Mouse (Mus musculus) cortical plate, adult 2 months (tissue): ENCODE data around the gene Actl11. TPM values are rescaled to one million over a fixed set of nuclear protein-coding genes. Genes with fewer than 3 reads are reported as not detected.

Experiments used
- H3K27ac ChIP-seq: fragments of 200-500 bp; 2 replicates; pipeline ENCODE4 v1.5.1; 2012; ENCODE audit warnings: low read length, control low read depth, inconsistent platforms; ENCODE audit not compliant: insufficient read depth
- H3K4me1 ChIP-seq: fragments of 200-500 bp; 2 replicates; pipeline ENCODE4 v1.6.1; 2011; ENCODE audit warnings: low read length; ENCODE audit not compliant: control insufficient read depth, insufficient read depth
- H3K4me3 ChIP-seq: fragments of 200-500 bp; 2 replicates; pipeline ENCODE4 v1.5.1; 2011; ENCODE audit warnings: mild to moderate bottlenecking, low read length, control low read depth; ENCODE audit not compliant: insufficient read depth
- CTCF ChIP-seq: fragments of 200-500 bp; IDR thresholded peaks from 2 replicates; pipeline ENCODE4 v1.5.1; 2011; ENCODE audit warnings: mild to moderate bottlenecking, control low read depth, low read length; ENCODE audit not compliant: insufficient read depth; ENCODE audit errors: extremely low read depth
- POLR2A ChIP-seq: fragments of 200-500 bp; IDR thresholded peaks from 2 replicates; pipeline ENCODE4 v1.6.1; 2011; ENCODE audit warnings: mild to moderate bottlenecking, low read length, control low read depth; ENCODE audit not compliant: insufficient read depth; ENCODE audit errors: extremely low read depth
- polyA plus RNA-seq: library from polyadenylated mRNA; depleted of rRNA; stranded (reverse); fragments of >200 nt; gene quantifications from 2 replicates; pipeline ENCODE4 v1.2.3, GENCODE M21; 2012; rRNA removed

The Actl11 gene
- polyA plus RNA-seq: not detected in 2 replicates

DNA sequence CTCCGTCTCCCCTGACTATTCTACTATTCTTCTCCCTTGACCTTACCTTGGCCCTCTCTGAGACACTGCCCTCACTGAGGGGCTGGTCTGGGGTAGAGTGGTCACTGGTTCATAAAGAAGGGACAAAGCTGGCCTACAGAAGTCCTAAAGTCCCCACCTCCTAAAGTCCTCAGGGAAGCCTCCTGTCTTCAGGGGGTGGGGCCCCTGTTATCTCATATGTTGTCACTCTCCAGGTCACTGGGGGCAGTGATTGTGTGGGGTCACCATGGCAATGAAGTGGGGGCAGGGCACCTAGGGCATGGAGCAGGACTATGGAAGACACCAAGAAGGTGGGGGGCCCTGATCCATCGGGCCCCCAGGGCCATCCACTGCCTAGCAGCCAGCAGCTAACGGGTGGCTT lies at the start of gene Actl11:
Gene Actl11 (plus strand): TSS at position 301 of the 400 bp plus-strand sequence.
- no peak within 1 kb of the TSS for H3K27ac ChIP-seq
- H3K4me1 ChIP-seq: peaks cover 7% of the 10 kb centered on the region
- H3K4me3 ChIP-seq: no peak within 1 kb of the TSS
- TF ChIP-seq CTCF (no peak), POLR2A (no peak)

GRCm38 (mm10) chr9:107880411-107880810 lies 47.9 kb upstream of the Actl11 start:
- TF ChIP-seq CTCF (no peak), POLR2A (no peak)
- H3K4me1 ChIP-seq: no peaks in the 10 kb centered on the region
- no peak overlapping the region for H3K4me3 ChIP-seq
- H3K27ac ChIP-seq: no peak overlapping the region

- TF ChIP-seq CTCF (no peak), POLR2A (peak; percentile 53)
- Histone ChIP-seq H3K4me1 (no peaks in the 10 kb centered on the region; the same call in 1 of the 2 replicates), H3K27ac (0 out of 2 replicates have a peak within 1 kb of the TSS, but pooled peaks have one; percentile 68), H3K4me3 (peak within 1 kb of the TSS; percentile 78)
Observed at GRCm38 (mm10) chr9:107887804-107888266, 40.4 kb upstream of the Actl11 start, which contains the start of gene Mon1a. Gene Mon1a (plus strand): TSS chr9:107888151.

DNA sequence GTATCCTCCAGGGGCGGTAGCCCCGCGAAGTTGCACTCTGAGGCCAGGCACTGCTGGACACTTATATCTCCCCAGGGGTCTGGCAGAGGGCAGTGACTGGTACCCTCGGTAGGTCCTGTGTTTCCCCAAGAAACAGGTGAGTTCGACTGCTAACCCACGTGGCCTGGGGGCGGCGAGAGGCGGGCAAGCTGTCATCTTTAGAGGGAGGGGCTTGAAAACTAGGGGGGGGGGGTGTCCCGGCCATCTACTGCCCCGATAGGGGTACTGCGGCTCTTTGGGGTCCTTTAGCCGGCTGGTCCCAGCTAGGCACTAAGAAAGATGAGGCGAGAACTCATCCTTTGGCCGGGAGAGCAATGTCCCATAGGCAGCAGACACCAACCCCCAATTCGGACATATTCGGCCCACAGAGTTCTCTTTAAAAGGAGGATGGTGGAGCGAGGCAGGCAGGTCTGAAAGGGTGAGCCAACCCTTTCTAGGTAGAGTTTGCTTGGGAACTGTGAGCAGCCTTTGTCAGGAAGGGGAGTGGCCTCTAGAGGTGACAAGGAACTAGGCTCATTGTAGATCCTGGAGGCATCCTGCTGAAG lies 39.9 kb upstream of the Actl11 start:
- Histone ChIP-seq H3K4me1 (no peaks in the 10 kb centered on the region; the same call in 1 of the 2 replicates), H3K27ac (0 out of 2 replicates have a peak overlapping the region, but pooled peaks have one; percentile 68), H3K4me3 (peak overlapping the region; percentile 78)
- TF ChIP-seq POLR2A (no peak), CTCF (no peak)

DNA sequence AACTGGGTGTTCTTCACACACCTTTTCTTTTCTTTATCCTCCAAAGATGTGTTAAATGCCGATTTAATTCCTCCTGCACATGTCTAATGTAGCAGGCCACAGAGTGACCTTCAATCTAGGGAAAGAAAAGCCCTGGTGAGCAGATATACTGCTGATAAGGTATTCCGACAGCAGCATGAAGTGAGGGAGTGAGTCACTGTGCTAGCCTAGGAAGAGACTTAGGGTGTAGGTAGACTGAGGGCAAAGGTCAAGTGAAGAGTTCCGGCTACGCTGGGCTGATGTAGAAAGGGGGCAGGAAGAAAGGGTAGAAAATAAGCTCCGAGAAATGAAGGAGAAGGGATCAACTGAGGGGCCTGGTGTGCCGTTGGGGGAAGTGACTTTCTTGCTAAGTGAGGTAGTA lies 38.0 kb upstream of the Actl11 start:
- Histone ChIP-seq H3K4me3 (no peak overlapping the region), H3K27ac (no peak overlapping the region), H3K4me1 (no peaks in the 10 kb centered on the region; the same call in 1 of the 2 replicates)
- no peak for TF ChIP-seq POLR2A
- TF ChIP-seq CTCF: no peak

GRCm38 (mm10) chr9:107891023-107891422 lies 37.2 kb upstream of the Actl11 start:
- H3K4me3 ChIP-seq: no peak overlapping the region
- no peak for TF ChIP-seq POLR2A
- TF ChIP-seq CTCF: peak; percentile 28
- H3K27ac ChIP-seq: no peak overlapping the region
- no peaks in the 10 kb centered on the region; the same call in 1 of the 2 replicates for H3K4me1 ChIP-seq

- TF ChIP-seq POLR2A (no peak), CTCF (no peak)
- Histone ChIP-seq H3K4me3 (no peak overlapping the region), H3K4me1 (no peaks in the 10 kb centered on the region), H3K27ac (no peak overlapping the region)
Observed at GRCm38 (mm10) chr9:107898563-107898962, 29.7 kb upstream of the Actl11 start.

DNA sequence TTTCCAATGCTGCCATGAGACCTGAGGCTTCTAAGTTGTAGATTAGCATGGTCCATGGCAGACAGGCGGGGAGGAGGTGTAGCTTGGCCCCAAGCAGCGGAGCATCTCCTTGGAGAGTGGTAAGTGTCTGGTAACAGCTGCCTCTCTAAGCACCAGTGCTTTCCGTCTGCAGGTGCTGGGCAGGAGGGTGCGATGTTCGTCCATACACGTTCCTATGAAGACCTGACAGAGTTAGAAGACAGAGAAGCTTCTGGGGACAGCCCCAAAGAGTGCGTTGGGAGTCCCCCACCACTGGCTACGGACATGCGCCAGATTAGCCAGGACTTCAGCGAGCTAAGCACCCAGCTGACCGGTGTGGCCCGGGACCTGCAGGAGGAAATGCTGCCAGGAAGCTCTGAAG lies 28.4 kb upstream of the Actl11 start:
- Histone ChIP-seq H3K27ac (no peak overlapping the region), H3K4me3 (no peak overlapping the region), H3K4me1 (no peaks in the 10 kb centered on the region; the same call in 1 of the 2 replicates)
- TF ChIP-seq CTCF (no peak), POLR2A (no peak)

DNA sequence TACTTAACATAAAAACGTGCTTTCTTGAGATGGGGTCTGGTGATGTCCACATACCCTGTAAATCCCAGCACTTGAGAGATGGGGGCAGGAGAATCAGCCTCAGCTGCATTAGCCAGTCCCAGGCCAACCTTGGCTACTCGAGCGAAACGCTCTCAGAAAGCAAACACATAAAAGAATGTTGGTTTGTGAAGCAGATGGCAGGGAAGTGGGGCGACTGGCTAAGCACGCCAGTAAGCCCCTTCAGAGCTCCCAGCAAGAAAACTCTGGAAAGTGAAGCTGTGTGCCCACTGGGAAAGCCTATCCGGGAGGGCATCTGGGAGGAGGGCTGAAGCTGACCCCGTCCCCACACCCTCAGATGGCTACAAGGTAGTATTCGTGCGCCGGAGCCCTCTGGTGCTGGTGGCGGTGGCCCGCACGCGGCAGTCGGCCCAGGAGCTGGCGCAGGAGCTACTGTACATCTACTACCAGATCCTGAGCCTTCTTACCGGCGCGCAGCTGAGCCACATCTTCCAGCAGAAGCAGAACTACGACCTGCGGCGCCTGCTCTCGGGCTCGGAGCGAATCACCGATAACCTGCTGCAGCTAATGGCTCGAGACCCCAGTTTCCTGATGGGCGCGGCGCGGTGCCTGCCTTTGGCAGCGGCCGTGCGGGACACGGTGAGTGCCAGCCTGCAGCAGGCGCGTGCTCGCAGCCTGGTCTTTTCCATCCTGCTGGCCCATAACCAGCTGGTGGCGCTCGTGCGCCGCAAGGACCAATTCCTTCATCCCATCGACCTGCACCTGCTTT lies 27.2 kb upstream of the Actl11 start:
- Histone ChIP-seq H3K4me1 (no peaks in the 10 kb centered on the region; the same call in 1 of the 2 replicates), H3K27ac (no peak overlapping the region), H3K4me3 (peak overlapping the region; percentile 14)
- TF ChIP-seq CTCF (peak; percentile 70), POLR2A (no peak)

DNA sequence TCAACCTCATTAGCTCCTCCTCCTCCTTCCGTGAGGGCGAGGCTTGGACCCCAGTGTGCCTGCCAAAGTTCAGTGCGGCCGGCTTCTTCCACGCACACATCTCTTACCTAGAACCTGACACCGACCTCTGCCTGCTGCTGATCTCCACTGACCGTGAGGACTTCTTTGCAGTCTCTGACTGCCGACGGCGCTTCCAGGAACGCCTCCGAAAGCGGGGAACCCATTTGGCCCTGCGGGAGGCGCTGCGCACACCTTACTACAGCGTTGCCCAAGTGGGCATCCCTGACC lies 26.7 kb upstream of the Actl11 start:
- Histone ChIP-seq H3K4me1 (no peaks in the 10 kb centered on the region; the same call in 1 of the 2 replicates), H3K4me3 (peak overlapping the region; percentile 14; the same call in 1 of the 2 replicates), H3K27ac (no peak overlapping the region)
- TF ChIP-seq POLR2A: no peak
- TF ChIP-seq CTCF: no peak

- no peak overlapping the region for H3K4me3 ChIP-seq
- H3K4me1 ChIP-seq: no peaks in the 10 kb centered on the region; the same call in 1 of the 2 replicates
- H3K27ac ChIP-seq: no peak overlapping the region
- TF ChIP-seq CTCF: peak; percentile 98
- no peak for TF ChIP-seq POLR2A
Observed at GRCm38 (mm10) chr9:107904726-107905125, 23.5 kb upstream of the Actl11 start.
